Mouse (Mus musculus) forebrain, embryonic 14.5 days (tissue): ENCODE measurements at regions not wholly inside any gene's neighbourhood (a gene's known extent, or its start where the extent isn't known, plus 50 kb on each side); places are given as distances from the start of the nearest gene placed in this dataset.

Experiments
- ATAC-seq: fragments of 200-750 bp; cut with Nextera tagmentation; 2 replicates; pipeline ENCODE4 v1.8.0; 2017; ENCODE audit warnings: mild to moderate bottlenecking, moderate library complexity
- DNase-seq: peaks from one replicate; pipeline ENCODE4 v3.0.0-alpha.2; 2015; ENCODE audit warnings: low spot score
- H3K27ac ChIP-seq: fragments of 300-500 bp; sonication (generic); 2 replicates; pipeline ENCODE4 v1.5.1; 2014; ENCODE audit warnings: low read depth, mild to moderate bottlenecking, control low read depth, low read length, moderate library complexity
- H3K27me3 ChIP-seq: fragments of 300-500 bp; sonication (generic); replicated peaks from 2 replicates; pipeline ENCODE4 v1.6.1; 2014; ENCODE audit warnings: low read length, control low read depth, mixed read lengths; ENCODE audit not compliant: control insufficient read depth, insufficient read depth
- H3K36me3 ChIP-seq: fragments of 300-500 bp; sonication (generic); 2 replicates; pipeline ENCODE4 v1.6.1; 2014; ENCODE audit warnings: low read length, control low read depth; ENCODE audit not compliant: control insufficient read depth, insufficient read depth
- H3K4me1 ChIP-seq: fragments of 300-500 bp; sonication (generic); 2 replicates; pipeline ENCODE4 v1.6.1; 2014; ENCODE audit warnings: antibody characterized with exemption, low read length, control low read depth; ENCODE audit not compliant: control insufficient read depth, insufficient read depth
- H3K4me2 ChIP-seq: fragments of 300-500 bp; sonication (generic); 2 replicates; pipeline ENCODE4 v1.6.1; 2014; ENCODE audit warnings: mild to moderate bottlenecking, control low read depth, low read length
- H3K4me3 ChIP-seq: fragments of 300-500 bp; sonication (generic); 2 replicates; pipeline ENCODE4 v1.5.1; 2014; ENCODE audit warnings: low read depth, low read length, control low read depth
- H3K9ac ChIP-seq: fragments of 300-500 bp; sonication (generic); 2 replicates; pipeline ENCODE4 v1.6.1; 2014; ENCODE audit warnings: mild to moderate bottlenecking, low read length, control low read depth, moderate library complexity
- H3K9me3 ChIP-seq: fragments of 300-500 bp; sonication (generic); replicated peaks from 2 replicates; pipeline ENCODE4 v1.6.1; 2016; ENCODE audit warnings: low read length, control low read depth, mixed read lengths; ENCODE audit not compliant: control insufficient read depth
- WGBS: fragments of 180-500 bp; shearing (Covaris S2); extraction: QIAGEN DNeasy Blood & Tissue Kit; methylation state at CpG from one replicate; pipeline ENCODE4 v1.1.7; 2014; 5-methylcytosine and 5-hydroxymethylcytosine counted together

DNA sequence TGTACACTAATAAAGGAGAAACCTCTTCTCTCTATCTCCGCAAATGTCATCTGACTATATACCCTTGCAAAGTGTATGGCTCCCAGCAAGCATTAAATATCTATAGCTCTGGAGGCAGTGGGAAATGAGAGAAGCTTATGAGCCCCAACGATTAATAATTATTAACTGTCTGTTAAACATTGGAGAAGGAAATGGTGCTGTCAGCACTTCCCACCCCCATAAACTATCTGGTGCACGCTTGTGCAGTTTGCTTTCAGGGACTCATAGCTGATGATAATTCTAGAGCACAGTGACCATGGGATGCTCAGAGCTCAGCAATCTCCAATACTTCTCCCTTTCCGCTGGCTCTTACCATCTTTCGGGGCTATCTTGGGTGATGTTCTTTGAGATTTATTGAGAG lies 541.2 kb downstream of the Grxcr1 start:
- 93% methylated on average over 5 of the region's 5 CpGs for WGBS
- Histone ChIP-seq H3K9me3 (no peaks in the 10 kb centered on the region), H3K9ac (no peak overlapping the region)

DNA sequence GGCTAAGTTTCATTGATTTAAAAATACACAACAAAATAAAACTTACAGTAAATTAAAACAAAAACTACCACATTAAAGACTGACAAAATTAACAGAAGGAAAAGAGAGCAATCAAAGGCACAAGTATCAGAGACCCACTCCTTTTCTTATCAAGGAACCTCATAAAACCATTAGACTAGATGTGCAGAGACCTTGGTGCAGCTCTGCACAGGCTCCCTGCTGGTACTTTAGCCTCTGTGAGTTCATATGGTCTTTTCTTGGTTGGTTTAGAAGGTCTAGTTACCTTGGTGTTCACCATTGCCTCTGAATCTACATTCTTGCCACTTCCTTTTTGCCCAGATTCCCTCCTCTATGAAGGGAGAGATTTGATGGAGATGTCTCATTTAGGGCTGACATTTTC lies 544.2 kb downstream of the Grxcr1 start:
- H3K27me3 ChIP-seq = no peaks in the 10 kb centered on the region
- no peak overlapping the region for H3K9ac ChIP-seq
- no peak overlapping the region for H3K27ac ChIP-seq
- H3K9me3 ChIP-seq = no peaks in the 10 kb centered on the region
- no peaks in the 10 kb centered on the region for H3K4me1 ChIP-seq
- no peak overlapping the region for H3K4me2 ChIP-seq
- ATAC-seq (no peak), DNase-seq (no peak)
- H3K4me3 ChIP-seq = no peak overlapping the region
- no peaks in the 10 kb centered on the region for H3K36me3 ChIP-seq

More for the DNA sequence above, 541.2 kb downstream of the Grxcr1 start:
- no peak overlapping the region for H3K4me2 ChIP-seq
- H3K27ac ChIP-seq = no peak overlapping the region
- ATAC-seq = no peak
- H3K36me3 ChIP-seq = no peaks in the 10 kb centered on the region
- H3K27me3 ChIP-seq = no peaks in the 10 kb centered on the region
- no peaks in the 10 kb centered on the region for H3K4me1 ChIP-seq
- no peak for DNase-seq
- no peak overlapping the region for H3K4me3 ChIP-seq

DNA sequence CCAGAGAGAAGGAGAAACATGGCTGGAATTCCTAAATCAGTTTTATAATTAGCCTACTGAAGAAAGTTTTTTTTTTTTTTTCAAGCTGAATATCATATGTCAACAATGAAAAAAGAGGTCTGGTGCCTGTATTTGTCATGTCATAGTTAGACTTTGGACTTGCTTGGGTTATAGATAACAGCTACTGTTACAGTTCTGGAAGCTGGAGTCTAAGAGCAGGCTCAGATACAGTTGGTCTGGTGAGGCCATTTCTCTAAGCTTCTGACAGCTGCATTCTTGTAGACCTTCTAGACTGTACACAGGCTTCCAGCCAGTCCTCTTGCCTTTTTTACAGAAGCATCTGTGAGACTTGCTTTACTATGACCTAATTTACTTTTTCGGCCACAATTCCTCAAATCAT lies 546.9 kb downstream of the Grxcr1 start:
- Histone ChIP-seq H3K9me3 (no peaks in the 10 kb centered on the region), H3K9ac (no peak overlapping the region), H3K4me1 (no peaks in the 10 kb centered on the region), H3K36me3 (no peaks in the 10 kb centered on the region), H3K27me3 (no peaks in the 10 kb centered on the region), H3K27ac (no peak overlapping the region), H3K4me2 (no peak overlapping the region), H3K4me3 (no peak overlapping the region)
- DNase-seq (no peak), ATAC-seq (no peak)
- WGBS = 93% methylated on average over 1 of the region's 1 CpGs

DNA sequence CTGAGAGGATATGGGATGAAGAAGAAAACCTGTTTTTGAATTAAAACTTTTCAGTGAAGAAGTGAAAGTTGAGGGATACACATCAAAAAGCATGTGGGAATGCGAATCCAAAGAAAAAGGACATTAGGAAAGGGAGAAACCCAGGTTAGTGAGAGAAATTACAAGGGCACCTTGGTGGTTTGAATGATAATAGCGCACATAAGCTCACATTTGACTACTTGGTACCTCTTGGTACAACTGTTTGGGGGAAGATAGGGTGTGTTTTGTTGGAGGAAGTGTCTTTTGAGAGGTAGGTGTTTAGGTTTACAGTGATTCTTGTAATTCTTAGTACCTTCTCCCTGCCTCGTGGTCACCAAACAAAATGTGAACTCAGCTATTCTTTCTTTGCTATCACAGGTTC lies 560.8 kb downstream of the Grxcr1 start:
- no peak overlapping the region for H3K4me3 ChIP-seq
- 78% methylated on average over 3 of the region's 3 CpGs for WGBS
- no peak for ATAC-seq
- no peak overlapping the region for H3K27ac ChIP-seq
- no peak overlapping the region for H3K4me2 ChIP-seq
- no peaks in the 10 kb centered on the region for H3K9me3 ChIP-seq
- H3K9ac ChIP-seq = no peak overlapping the region
- no peaks in the 10 kb centered on the region for H3K36me3 ChIP-seq
- H3K4me1 ChIP-seq = no peaks in the 10 kb centered on the region
- DNase-seq = no peak
- H3K27me3 ChIP-seq = no peaks in the 10 kb centered on the region

DNA sequence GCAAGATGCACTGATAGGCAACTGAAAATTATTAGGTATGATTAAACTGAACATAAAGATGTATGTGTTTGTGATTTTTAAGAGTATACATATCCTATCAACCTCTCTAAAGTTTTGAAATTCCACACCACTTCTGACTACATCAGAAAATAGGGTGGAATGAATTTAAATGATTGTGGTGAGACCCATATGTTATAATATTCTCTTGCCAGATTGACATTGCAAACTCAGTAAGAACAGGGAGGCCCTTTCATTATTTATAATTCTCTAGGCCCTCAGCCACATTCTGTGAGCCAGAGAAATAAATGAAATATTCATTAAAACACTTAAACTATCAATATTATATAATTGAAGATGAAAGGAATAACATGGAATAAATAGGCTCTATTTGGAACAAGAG lies 586.8 kb downstream of the Grxcr1 start:
- Histone ChIP-seq H3K27ac (no peak overlapping the region), H3K9ac (no peak overlapping the region), H3K27me3 (no peaks in the 10 kb centered on the region), H3K4me2 (no peak overlapping the region), H3K4me1 (no peaks in the 10 kb centered on the region), H3K36me3 (no peaks in the 10 kb centered on the region), H3K4me3 (no peak overlapping the region), H3K9me3 (no peaks in the 10 kb centered on the region)
- ATAC-seq (0 out of 2 replicates have a peak, but pooled peaks have one; percentile 20), DNase-seq (peak; percentile 37)

DNA sequence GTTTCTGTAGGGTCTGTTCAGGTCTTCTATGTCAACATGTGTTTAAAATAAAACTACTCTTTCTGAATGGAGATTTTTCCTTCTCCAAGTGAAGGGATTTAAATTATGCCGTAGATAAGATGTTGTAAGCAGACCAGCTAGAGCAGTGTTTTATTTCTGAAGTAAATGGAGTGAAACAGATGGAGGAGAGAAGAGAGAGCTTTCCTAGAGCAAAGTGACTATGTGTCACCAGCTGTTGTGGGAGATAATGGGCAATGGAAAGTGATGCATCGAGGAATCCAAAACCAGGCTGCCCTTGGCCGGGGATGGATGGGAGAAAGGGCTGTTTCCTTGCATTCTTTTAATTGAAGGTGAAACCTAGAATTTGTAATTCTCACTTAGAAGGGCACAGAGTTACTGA lies 603.8 kb downstream of the Grxcr1 start:
- Histone ChIP-seq H3K9me3 (no peaks in the 10 kb centered on the region), H3K4me1 (no peaks in the 10 kb centered on the region), H3K4me2 (no peak overlapping the region), H3K27ac (no peak overlapping the region), H3K27me3 (no peaks in the 10 kb centered on the region), H3K4me3 (no peak overlapping the region), H3K36me3 (no peaks in the 10 kb centered on the region), H3K9ac (no peak overlapping the region)
- DNase-seq = no peak
- ATAC-seq = no peak
- 82% methylated on average over 3 of the region's 3 CpGs for WGBS

DNA sequence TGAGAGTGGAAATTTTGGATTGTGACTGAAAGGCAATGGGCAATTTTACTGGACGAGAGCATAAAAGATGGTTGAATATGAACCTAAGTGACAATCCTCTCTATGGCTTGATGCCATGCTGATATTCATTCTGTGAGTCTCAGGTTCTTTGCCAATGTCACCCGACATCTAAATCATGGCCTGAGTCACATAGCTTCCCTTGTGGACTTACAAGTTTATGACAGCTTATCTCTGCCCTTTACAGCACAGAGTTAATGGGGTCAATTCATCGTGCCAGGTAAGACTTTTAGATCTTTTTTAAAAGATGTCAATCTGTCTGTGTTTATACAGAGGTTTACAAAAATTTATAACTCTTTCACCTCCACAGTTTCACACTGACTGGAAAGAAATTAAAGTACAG lies 641.2 kb downstream of the Grxcr1 start:
- no peak for ATAC-seq

DNA sequence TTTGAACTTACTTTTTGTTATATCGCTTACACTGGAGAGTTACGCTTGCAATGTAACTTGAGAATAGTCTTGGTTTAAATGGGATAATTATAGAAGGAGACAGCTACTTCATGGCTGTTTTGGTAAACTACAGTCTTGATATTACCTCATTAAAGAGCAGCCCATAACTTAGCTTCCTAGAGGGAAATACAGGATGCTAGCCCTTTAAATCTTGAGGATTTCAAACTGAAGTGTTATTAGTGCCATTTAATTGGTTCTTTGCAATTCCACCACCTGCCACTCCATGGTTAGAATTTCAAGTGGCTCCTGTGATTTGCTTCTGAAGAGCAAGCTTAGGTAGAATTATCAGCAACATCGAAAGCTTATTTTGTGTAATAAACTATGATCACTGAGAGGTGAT lies 640.1 kb downstream of the Kctd8 start:
- Histone ChIP-seq H3K36me3 (no peaks in the 10 kb centered on the region), H3K4me2 (no peak overlapping the region), H3K4me3 (no peak overlapping the region), H3K4me1 (peaks cover 5% of the 10 kb centered on the region), H3K27ac (no peak overlapping the region), H3K27me3 (no peaks in the 10 kb centered on the region), H3K9ac (no peak overlapping the region), H3K9me3 (no peaks in the 10 kb centered on the region)
- ATAC-seq = peak; percentile 58
- 17% methylated on average over 3 of the region's 3 CpGs for WGBS
- peak; percentile 55 for DNase-seq

More for the DNA sequence above, 641.2 kb downstream of the Grxcr1 start:
- Histone ChIP-seq H3K9ac (no peak overlapping the region), H3K4me3 (no peak overlapping the region), H3K27me3 (no peaks in the 10 kb centered on the region), H3K4me2 (no peak overlapping the region), H3K27ac (no peak overlapping the region), H3K36me3 (no peaks in the 10 kb centered on the region), H3K4me1 (no peaks in the 10 kb centered on the region), H3K9me3 (no peaks in the 10 kb centered on the region)
- no peak for DNase-seq
- 90% methylated on average over 3 of the region's 3 CpGs for WGBS

DNA sequence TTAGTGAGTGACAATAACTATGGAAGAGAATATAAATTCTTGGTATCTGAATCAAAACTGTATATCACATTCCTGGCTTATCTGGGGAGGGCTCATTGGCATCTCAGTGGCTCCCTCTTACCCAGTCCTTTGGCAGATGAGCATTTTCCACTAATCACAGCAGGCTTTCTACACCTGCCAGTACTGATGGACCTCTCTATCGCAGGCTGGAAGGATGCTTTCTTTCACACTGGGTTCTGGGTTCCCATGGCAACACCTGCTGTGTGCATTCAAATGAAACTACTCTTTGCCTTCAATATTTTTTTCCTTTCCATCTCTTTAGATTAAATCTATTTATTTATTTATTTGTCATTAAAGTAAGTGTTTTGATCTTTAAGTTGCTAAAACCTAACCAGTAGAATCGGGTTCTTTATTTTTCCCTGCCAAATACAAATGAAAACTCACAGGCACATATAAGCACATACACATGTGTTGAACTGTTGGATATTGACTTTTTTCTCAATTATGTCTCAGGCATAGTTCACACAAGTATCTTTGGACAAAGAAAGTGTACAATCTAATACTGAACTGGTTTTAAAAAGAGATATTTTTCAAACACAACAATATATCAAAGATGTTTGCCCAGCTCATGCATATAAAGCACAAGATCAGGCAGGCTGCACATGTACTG lies 635.9 kb downstream of the Kctd8 start:
- WGBS = 49% methylated on average over 2 of the region's 2 CpGs
- no peak overlapping the region for H3K4me2 ChIP-seq
- no peaks in the 10 kb centered on the region for H3K36me3 ChIP-seq
- H3K27me3 ChIP-seq = no peaks in the 10 kb centered on the region
- peak; percentile 82 for ATAC-seq
- no peak overlapping the region for H3K4me3 ChIP-seq
- peak; percentile 67 for DNase-seq
- peaks cover 5% of the 10 kb centered on the region for H3K4me1 ChIP-seq
- H3K27ac ChIP-seq = 0 out of 2 replicates have a peak overlapping the region, but pooled peaks have one; percentile 17
- H3K9ac ChIP-seq = no peak overlapping the region
- no peaks in the 10 kb centered on the region for H3K9me3 ChIP-seq
